Mouse (Mus musculus) heart, embryonic 13.5 days (tissue): ENCODE measurements around the gene Itm2c. TPM values are rescaled to one million over a fixed set of nuclear protein-coding genes. Genes with fewer than 3 reads are reported as not detected.

Experiments used
- ATAC-seq: fragments of 200-750 bp; cut with Nextera tagmentation; 2 replicates; pipeline ENCODE4 v1.8.0; 2017; ENCODE audit warnings: moderate TSS enrichment; ENCODE audit not compliant: insufficient number of reproducible peaks, low FRiP score, low TSS enrichment; ENCODE audit errors: extremely low read depth
- H3K27ac ChIP-seq: fragments of 300-500 bp; sonication (generic); replicated peaks from 2 replicates; pipeline ENCODE4 v1.5.1; 2015; ENCODE audit warnings: moderate library complexity, mild to moderate bottlenecking, inconsistent platforms
- H3K27me3 ChIP-seq: fragments of 300-500 bp; sonication (generic); replicated peaks from 2 replicates; pipeline ENCODE4 v1.6.1; 2015; ENCODE audit warnings: mild to moderate bottlenecking, inconsistent platforms
- H3K36me3 ChIP-seq: fragments of 300-500 bp; sonication (generic); 2 replicates; pipeline ENCODE4 v1.6.1; 2015; ENCODE audit warnings: mild to moderate bottlenecking, inconsistent platforms
- H3K4me1 ChIP-seq: fragments of 300-500 bp; sonication (generic); 2 replicates; pipeline ENCODE4 v1.6.1; 2015; ENCODE audit warnings: inconsistent platforms
- H3K4me2 ChIP-seq: fragments of 300-500 bp; sonication (generic); 2 replicates; pipeline ENCODE4 v1.6.1; 2015; ENCODE audit warnings: inconsistent platforms, mild to moderate bottlenecking, moderate library complexity
- H3K4me3 ChIP-seq: fragments of 300-500 bp; sonication (generic); 2 replicates; pipeline ENCODE4 v1.5.1; 2015; ENCODE audit warnings: moderate library complexity, mild to moderate bottlenecking, inconsistent platforms
- H3K9ac ChIP-seq: fragments of 300-500 bp; sonication (generic); 2 replicates; pipeline ENCODE4 v1.6.1; 2015; ENCODE audit warnings: inconsistent platforms, mild to moderate bottlenecking, moderate library complexity
- H3K9me3 ChIP-seq: fragments of 300-500 bp; sonication (generic); 2 replicates; pipeline ENCODE4 v1.6.1; 2016; ENCODE audit warnings: inconsistent platforms
- WGBS: fragments of 180-500 bp; shearing (Covaris S2); methylation state at CpG from one replicate; pipeline ENCODE4 v1.1.7; 2015; ENCODE audit warnings: mixed read lengths; 5-methylcytosine and 5-hydroxymethylcytosine counted together
- polyA plus RNA-seq: library from polyadenylated mRNA; unstranded; fragments of >200 nt; fragmentation: Nextera tagmentation; extraction: Ambion mirVana; gene quantifications from 2 replicates; pipeline ENCODE4 v1.2.1, GENCODE M21; 2015

Itm2c gene
- polyA plus RNA-seq, 1 experiment from 2014 or later = 246 TPM

DNA sequence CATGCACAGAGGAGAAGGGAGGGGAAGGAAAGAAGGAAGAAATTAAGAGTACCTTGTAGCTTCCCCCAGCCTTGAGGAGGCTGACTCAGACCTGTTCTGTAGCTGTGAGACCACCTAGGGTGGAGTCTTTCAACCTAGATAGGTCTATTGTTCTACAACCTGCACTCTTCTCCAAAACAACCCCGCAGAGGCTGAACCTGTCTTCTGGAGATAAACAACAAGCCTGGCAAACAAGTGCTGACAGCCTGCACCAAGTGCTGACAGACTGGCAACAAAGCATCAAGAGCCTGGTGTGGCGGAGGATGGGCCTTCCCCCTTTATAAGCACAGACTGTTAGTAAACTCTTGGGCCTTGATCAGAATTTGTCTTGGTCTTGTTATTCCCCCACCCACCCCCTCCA is 23.5 kb upstream of the Itm2c start:
- no peaks in the 10 kb centered on the region for H3K36me3 ChIP-seq
- H3K4me3 ChIP-seq = no peak overlapping the region
- no peak overlapping the region for H3K9ac ChIP-seq
- WGBS = 38% methylated on average over 2 of the region's 2 CpGs
- H3K27ac ChIP-seq = no peak overlapping the region
- no peak overlapping the region for H3K4me2 ChIP-seq
- H3K27me3 ChIP-seq = no peaks in the 10 kb centered on the region
- no peak for ATAC-seq
- peaks cover 20% of the 10 kb centered on the region for H3K9me3 ChIP-seq
- peaks cover 30% of the 10 kb centered on the region for H3K4me1 ChIP-seq

DNA sequence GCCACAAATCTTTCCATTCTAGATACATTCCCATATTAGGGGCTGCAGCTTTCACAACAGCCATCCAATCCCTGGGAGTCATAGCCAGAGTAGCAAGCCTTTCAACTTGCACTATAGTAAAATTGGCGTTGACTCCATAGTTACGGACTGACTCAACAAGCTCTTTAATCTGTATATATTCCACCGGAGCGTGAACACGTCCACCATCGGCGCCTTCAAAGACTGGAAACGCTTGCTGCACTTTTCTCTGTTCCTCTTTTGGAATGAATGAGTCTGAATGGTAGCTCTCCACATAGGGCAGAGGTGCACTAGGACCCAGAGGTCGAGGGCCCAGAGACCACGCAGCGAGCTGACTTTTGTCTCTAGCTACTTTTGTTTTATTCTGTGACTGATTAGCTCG is 12.1 kb upstream of the Itm2c start:
- H3K36me3 ChIP-seq = no peaks in the 10 kb centered on the region
- H3K4me1 ChIP-seq = no peaks in the 10 kb centered on the region
- ATAC-seq = no peak
- no peak overlapping the region for H3K27ac ChIP-seq
- H3K9ac ChIP-seq = no peak overlapping the region
- peaks cover 52% of the 10 kb centered on the region for H3K9me3 ChIP-seq
- H3K4me3 ChIP-seq = no peak overlapping the region
- no peaks in the 10 kb centered on the region for H3K27me3 ChIP-seq
- H3K4me2 ChIP-seq = no peak overlapping the region
- WGBS = 87% methylated on average over 12 of the region's 12 CpGs

DNA sequence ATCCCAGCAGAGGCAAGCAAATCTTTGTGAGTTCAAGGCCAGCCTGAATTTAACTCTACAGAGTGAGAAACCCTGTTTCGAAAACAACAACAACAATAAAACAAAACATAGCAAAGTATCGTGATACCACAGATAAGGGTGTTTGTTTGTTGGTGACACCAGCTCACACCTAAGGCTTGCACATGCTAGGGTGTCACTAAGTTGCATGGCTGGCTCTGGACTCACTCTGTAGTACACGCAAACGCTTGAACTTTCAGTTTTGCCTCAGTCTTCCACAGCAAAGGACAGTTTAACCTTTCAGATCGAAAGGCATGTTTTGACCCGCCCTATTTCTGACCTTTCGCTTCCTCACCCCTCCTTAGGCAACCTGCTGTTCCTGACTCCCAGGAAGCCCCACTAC is 6.9 kb upstream of the Itm2c start:
- H3K4me3 ChIP-seq = no peak overlapping the region
- no peaks in the 10 kb centered on the region for H3K4me1 ChIP-seq
- H3K9ac ChIP-seq = no peak overlapping the region
- no peaks in the 10 kb centered on the region for H3K27me3 ChIP-seq
- H3K27ac ChIP-seq = no peak overlapping the region
- no peak overlapping the region for H3K4me2 ChIP-seq
- no peaks in the 10 kb centered on the region for H3K36me3 ChIP-seq
- peaks cover 9% of the 10 kb centered on the region for H3K9me3 ChIP-seq
- WGBS = 72% methylated on average over 7 of the region's 7 CpGs
- no peak for ATAC-seq

DNA sequence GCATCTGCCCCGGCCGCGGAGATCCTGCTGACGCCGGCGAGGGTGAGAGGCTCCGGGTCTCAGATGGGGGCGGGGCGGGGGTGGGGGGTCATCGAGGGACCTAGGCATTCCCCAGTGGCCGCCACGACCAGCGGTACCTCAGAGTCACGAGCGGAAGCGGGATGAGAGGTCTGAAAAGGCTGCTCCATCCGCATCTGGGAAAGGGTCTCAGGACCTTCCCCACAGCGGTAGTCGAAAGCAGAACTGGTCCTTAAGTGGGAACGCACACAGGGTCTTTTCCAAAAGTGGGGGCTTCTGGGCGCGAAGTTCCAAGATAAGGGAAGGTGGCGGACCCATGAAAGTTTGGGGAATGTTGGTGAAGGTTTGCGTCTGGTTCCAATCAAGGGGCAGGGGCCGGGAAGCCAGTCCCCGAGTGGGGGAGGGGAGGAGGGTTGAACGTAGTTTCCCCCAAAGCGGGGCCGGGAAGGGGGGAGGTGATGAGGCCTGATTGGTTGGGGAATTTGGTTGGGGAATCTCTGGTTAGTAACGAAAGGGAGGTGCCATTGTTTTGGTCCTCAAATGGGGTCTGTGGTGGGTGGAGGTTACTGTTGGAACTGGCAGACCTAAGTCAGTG is 773 bp downstream of the Itm2c start:
- WGBS = under 1% methylated on average over 30 of the region's 30 CpGs
- no peaks in the 10 kb centered on the region for H3K9me3 ChIP-seq
- H3K4me2 ChIP-seq = peak overlapping the region; percentile 86
- peak overlapping the region; percentile 90 for H3K27ac ChIP-seq
- peak overlapping the region; percentile 94 for H3K4me3 ChIP-seq
- H3K27me3 ChIP-seq = no peaks in the 10 kb centered on the region
- H3K4me1 ChIP-seq = peaks cover 52% of the 10 kb centered on the region
- ATAC-seq = no peak
- H3K9ac ChIP-seq = peak overlapping the region; percentile 95
- H3K36me3 ChIP-seq = no peaks in the 10 kb centered on the region; the same call in 1 of the 2 replicates

DNA sequence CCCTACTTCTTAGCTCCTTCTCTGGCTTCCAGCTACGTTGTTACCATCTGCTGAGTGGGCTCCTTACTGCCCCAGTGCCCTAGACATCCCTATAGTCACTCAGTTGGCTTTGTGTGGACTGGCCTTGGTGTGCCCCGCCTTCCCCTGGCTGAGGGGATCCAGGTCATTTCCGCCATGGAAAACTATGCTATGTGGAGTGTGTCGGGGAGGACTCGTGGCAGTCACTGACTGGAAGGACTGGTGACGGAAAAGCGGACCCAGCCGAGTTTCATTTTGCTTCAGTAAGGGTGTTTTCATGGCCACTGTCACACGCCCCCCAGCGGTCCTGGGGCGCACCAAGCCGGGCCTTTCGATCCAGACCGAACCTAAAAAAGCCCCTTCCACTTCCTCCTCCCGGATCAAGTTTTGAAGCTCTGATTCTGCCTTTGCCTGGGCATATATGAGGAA is 1.3 kb downstream of the Itm2c start:
- ATAC-seq = peak; percentile 41; the same call in 1 of the 2 replicates
- Histone ChIP-seq H3K4me2 (peak overlapping the region; percentile 86), H3K9ac (peak overlapping the region; percentile 95), H3K9me3 (no peaks in the 10 kb centered on the region), H3K4me1 (peaks cover 58% of the 10 kb centered on the region), H3K27ac (peak overlapping the region; percentile 90), H3K27me3 (no peaks in the 10 kb centered on the region), H3K4me3 (peak overlapping the region; percentile 94), H3K36me3 (no peaks in the 10 kb centered on the region; the same call in 1 of the 2 replicates)
- 6% methylated on average over 15 of the region's 15 CpGs for WGBS

DNA sequence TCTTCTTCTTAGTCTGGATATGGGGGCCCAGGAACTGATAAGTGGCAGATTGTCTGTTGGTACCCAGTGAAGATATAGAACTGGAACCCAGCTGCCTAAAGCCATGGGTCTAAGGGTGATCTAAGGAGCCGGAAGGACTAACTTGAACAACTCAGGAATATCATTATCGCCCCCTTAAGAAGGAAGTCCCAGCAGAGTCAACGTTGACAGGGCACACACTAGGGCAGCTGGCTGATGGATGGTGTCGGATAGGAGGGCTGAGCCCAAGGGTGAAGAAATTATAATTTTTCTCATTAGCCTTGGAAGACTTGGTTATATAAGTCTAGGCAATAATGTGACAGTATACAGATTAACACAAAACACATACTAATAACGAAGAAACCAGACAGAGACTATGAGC is 2.0 kb downstream of the Itm2c start:
- no peaks in the 10 kb centered on the region for H3K27me3 ChIP-seq
- no peaks in the 10 kb centered on the region; the same call in 1 of the 2 replicates for H3K36me3 ChIP-seq
- peaks cover 65% of the 10 kb centered on the region for H3K4me1 ChIP-seq
- no peaks in the 10 kb centered on the region for H3K9me3 ChIP-seq
- peak overlapping the region; percentile 94 for H3K4me3 ChIP-seq
- H3K9ac ChIP-seq = peak overlapping the region; percentile 95
- H3K27ac ChIP-seq = peak overlapping the region; percentile 90
- peak overlapping the region; percentile 86 for H3K4me2 ChIP-seq
- WGBS = 77% methylated on average over 5 of the region's 5 CpGs
- no peak for ATAC-seq

DNA sequence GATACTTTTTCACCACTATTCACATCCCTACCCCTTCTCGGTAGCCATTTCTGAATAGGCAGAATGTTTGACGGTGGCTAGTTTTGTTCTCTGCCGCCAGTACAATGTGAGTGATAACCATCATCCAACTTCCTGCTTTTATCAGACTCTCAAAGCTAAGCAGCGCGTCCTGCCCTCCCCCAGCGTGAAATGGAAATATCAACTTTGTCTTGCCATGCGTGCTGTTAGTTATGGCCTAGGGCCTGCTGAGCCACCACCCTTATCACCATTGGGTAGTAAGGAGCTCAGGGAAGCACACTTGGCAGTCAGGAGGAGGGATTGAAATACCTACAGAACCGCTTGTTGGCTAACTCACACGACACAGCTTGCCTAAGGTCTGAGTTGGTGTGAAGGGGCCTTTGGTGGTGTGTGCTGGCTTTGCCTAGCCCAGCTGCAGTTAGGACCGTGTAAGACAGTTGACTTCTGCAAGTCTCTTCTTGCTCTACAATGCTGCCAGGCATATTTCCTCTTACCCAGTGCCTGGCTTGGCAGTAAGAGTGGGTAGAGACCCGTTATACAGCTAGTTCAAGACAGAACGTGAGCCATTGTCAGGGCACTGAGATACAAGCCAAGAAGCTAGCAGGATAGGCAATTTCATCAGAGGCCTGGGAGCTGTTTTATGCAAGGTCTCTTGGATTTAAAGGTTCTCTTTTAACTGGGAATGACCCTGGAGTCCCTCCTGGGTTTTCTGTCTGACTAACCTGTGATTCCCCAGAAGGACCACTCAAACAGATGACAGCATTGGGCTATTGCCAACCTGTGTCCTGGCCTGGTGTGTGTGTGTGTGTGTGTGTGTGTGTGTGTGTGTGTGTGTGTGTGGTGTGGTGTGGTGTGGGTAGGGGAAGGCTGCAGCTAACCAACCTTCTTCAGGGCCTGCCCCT is 3.0 kb downstream of the Itm2c start:
- Histone ChIP-seq H3K4me2 (peak overlapping the region; percentile 86), H3K27ac (peak overlapping the region; percentile 90), H3K27me3 (no peaks in the 10 kb centered on the region), H3K4me1 (peaks cover 74% of the 10 kb centered on the region), H3K9ac (peak overlapping the region; percentile 95), H3K4me3 (peak overlapping the region; percentile 94), H3K36me3 (no peaks in the 10 kb centered on the region; the same call in 1 of the 2 replicates), H3K9me3 (no peaks in the 10 kb centered on the region)
- ATAC-seq = no peak
- 41% methylated on average over 12 of the region's 12 CpGs for WGBS

DNA sequence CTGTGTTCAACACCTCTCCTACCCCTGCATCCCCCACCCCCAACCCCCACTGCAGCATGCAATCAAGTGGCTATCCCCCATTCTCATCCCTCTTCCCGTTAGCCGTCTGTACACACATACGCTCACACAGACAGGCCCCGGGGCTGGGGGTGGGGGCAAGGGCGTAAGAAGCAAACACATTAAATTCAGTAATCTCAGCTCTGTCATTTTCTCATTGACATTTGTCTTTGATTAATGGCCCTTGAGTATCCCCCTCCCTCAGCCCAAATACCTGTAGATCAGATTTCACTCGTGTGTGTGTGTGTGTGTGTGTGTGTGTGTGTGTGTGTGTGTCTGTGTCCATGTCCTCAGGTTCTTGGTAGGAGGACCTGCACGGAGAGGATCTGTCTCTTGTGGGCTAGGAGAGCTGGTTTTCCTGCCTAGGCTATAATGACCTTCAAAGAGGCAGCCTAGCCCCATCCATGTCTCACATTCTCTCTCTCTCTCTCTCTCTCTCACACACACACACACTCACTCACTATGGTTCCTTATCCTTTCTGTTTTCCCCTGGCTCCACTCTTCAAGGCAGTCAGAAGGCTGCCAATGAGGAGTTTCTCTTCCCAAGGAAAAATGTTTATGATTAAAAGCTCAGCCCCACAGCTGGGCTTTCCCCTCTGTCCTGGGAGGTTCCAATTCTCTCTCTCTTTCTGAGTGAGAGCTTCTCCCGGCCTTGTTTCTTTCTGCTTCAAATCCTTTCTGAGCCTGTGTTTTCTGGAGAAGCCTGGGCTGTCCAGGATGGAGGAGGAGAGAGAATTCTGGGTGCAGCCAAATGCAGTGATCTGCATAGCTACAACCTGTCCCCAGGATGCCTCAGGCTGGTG is 4.0 kb downstream of the Itm2c start:
- 46% methylated on average over 8 of the region's 8 CpGs for WGBS
- no peaks in the 10 kb centered on the region for H3K27me3 ChIP-seq
- peaks cover 85% of the 10 kb centered on the region for H3K4me1 ChIP-seq
- no peaks in the 10 kb centered on the region for H3K9me3 ChIP-seq
- peak overlapping the region; percentile 90 for H3K27ac ChIP-seq
- H3K4me3 ChIP-seq = no peak overlapping the region
- peaks cover 6% of the 10 kb centered on the region for H3K36me3 ChIP-seq
- peak overlapping the region; percentile 95 for H3K9ac ChIP-seq
- no peak for ATAC-seq
- H3K4me2 ChIP-seq = peak overlapping the region; percentile 86

DNA sequence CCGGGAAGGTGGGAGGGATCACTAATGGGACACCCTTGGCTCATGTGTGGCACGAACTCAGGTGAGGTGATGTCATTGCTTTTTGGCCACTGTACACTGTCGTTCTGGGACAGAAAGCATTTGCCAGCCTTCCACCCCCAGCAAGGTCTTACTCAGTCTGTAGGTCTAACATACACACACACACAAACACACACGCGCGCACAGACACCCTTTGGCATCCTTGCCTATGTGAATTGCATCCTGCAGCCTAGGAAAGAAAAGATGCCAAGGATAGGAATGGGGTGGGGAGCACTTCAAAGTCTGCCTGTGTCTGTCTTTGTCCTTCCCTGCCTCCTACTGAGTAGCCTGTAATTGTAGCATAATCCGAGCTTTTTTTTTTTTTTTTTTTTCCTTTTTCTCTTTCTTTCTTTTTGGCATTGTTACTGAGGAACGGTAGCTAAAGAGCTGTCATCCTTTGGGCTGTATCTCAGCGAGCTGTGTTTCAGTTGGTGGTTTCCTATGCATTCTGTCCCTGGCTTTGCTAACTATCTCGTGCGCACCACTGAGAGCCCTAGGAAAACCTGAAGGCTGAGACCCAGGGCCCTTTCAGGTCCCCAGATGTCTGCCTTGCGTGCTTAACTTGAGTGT is 4.8 kb downstream of the Itm2c start:
- no peak for ATAC-seq
- Histone ChIP-seq H3K27ac (peak overlapping the region; percentile 90), H3K27me3 (no peaks in the 10 kb centered on the region), H3K9me3 (no peaks in the 10 kb centered on the region), H3K4me3 (no peak overlapping the region), H3K4me2 (peak overlapping the region; percentile 86), H3K36me3 (peaks cover 14% of the 10 kb centered on the region), H3K9ac (peak overlapping the region; percentile 95), H3K4me1 (peaks cover 84% of the 10 kb centered on the region)
- 59% methylated on average over 12 of the region's 12 CpGs for WGBS

DNA sequence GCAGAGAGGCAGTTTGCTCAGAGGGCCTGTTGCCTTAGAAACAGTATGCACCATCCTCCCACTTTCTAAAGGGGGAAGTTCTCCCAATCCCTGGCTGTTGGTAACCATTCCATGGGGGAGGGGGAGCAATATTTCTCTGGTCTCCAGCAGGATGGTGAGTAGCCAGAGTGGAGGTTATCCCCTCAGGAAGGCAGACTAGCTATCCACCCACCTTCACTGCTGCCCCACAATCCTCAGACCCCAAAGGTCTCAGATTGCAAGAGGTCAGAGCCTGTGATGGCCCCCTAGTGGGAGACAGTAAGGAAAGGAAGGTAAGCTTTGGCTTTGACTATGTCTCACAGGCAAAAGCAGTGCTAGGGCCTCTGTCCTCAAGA is 5.3 kb downstream of the Itm2c start:
- H3K27ac ChIP-seq = peak overlapping the region; percentile 38

More for the DNA sequence above, 5.3 kb downstream of the Itm2c start:
- Histone ChIP-seq H3K4me3 (no peak overlapping the region), H3K36me3 (peaks cover 19% of the 10 kb centered on the region), H3K27me3 (no peaks in the 10 kb centered on the region), H3K9ac (peak overlapping the region; percentile 52; the same call in 1 of the 2 replicates), H3K4me2 (0 out of 2 replicates have a peak overlapping the region, but pooled peaks have one; percentile 1), H3K4me1 (peaks cover 81% of the 10 kb centered on the region), H3K9me3 (no peaks in the 10 kb centered on the region)
- ATAC-seq = no peak
